Mouse (Mus musculus): Measurements from ENCODE around the gene Eif1.
"Not testable (repeated sequence)": the region's sequence is repeated elsewhere in the genome, so short reads cannot be mapped to it uniquely, and the experiment has no call there.

Gene Eif1

GRCm38 (mm10) chr11:100313424-100313823 is 6.3 kb upstream of the Eif1 start:
- peak; percentile 55 for DNase-seq

- no peak for DNase-seq
Measured at GRCm38 (mm10) chr11:100315439-100315838, 4.2 kb upstream of the Eif1 start.

GRCm38 (mm10) chr11:100317826-100318380 is 1.8 kb upstream of the Eif1 start:
- DNase-seq: no peak

GRCm38 (mm10) chr11:100318529-100319451 is 895 bp upstream of the Eif1 start:
- no peak for DNase-seq

GRCm38 (mm10) chr11:100320172-100320630 is 516 bp downstream of the Eif1 start:
- peak; percentile 97 for DNase-seq

- not testable (repeated sequence) for DNase-seq
Measured at GRCm38 (mm10) chr11:100320701-100321410, 1.2 kb downstream of the Eif1 start.

- not testable (repeated sequence) for DNase-seq
Measured at GRCm38 (mm10) chr11:100321479-100322305, 2.0 kb downstream of the Eif1 start.

GRCm38 (mm10) chr11:100322591-100323258 is 3.0 kb downstream of the Eif1 start:
- DNase-seq: no peak

- DNase-seq: no peak
Measured at GRCm38 (mm10) chr11:100323578-100323977, 3.9 kb downstream of the Eif1 start.

- no peak for DNase-seq
Measured at GRCm38 (mm10) chr11:100325062-100325629, 5.5 kb downstream of the Eif1 start.

GRCm38 (mm10) chr11:100327316-100327715 is 7.6 kb downstream of the Eif1 start:
- no peak for DNase-seq

- no peak for DNase-seq
Measured at GRCm38 (mm10) chr11:100327761-100328160, 8.1 kb downstream of the Eif1 start.

GRCm38 (mm10) chr11:100330235-100330634 is 10.6 kb downstream of the Eif1 start:
- no peak for DNase-seq

- DNase-seq: not testable (repeated sequence)
Measured at GRCm38 (mm10) chr11:100330816-100331375, 11.2 kb downstream of the Eif1 start.

GRCm38 (mm10) chr11:100332766-100333515 is 13.3 kb downstream of the Eif1 start:
- DNase-seq: no peak

- DNase-seq: no peak
Measured at GRCm38 (mm10) chr11:100333944-100334457, 14.3 kb downstream of the Eif1 start, which contains the start of gene Gast. Gast (plus strand) TSS chr11:100334407.

- no peak for DNase-seq
Measured at GRCm38 (mm10) chr11:100335731-100336130, 16.0 kb downstream of the Eif1 start.

GRCm38 (mm10) chr11:100344269-100344668 is 24.6 kb downstream of the Eif1 start:
- DNase-seq: no peak

GRCm38 (mm10) chr11:100352076-100352857 is 32.6 kb downstream of the Eif1 start:
- DNase-seq: no peak

All from kidney, adult 11 months (tissue).